Mouse (Mus musculus): Measurements from ENCODE around the gene Stfa3. TPM values are rescaled to one million over a fixed set of nuclear protein-coding genes. Genes with fewer than 3 reads are reported as not detected.
"Not testable (repeated sequence)": the region's sequence is repeated elsewhere in the genome, so short reads cannot be mapped to it uniquely, and the experiment has no call there.

The Stfa3 gene
- polyA plus RNA-seq, 1 experiment from 2014 or later = not detected

DNA sequence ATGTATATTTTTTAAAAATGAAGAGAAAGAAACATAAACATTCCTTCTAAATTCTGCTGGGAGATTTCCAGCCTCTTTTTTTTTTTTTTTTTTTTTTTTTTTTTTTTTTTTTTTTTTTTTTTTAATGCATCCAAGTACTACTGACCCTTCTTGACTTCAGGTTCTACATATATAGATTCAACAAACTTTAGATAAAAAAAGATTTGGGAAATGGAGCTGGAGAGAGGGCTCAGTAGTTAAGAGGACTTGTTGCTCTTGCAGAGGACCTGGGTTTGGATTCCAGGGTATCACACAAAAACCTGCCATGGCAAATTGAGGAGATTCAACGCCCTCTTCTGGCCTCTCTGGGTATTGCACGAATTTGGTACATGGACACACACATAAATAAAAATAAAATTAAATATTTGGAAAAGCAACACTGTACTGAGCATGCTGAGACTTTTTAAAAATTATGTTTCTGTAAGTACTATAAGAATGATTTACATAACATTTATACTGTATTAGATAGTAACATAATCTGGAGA is 14.8 kb upstream of the Stfa3 start:
- Histone ChIP-seq H3K4me1 (ENCODE audit: control insufficient read depth, insufficient read depth, low read length) (no peaks in the 10 kb centered on the region), H3K9ac (ENCODE audit: low read length) (no peak overlapping the region), H3K27ac (replicated peaks; ENCODE audit: low read depth, low read length) (no peak overlapping the region), H3K9me3 (ENCODE audit: control insufficient read depth, low read length) (no peaks in the 10 kb centered on the region), H3K4me2 (ENCODE audit: low read depth, severe bottlenecking) (no peak overlapping the region), H3K4me3 (ENCODE audit: low read depth, low read length) (no peak overlapping the region), H3K36me3 (ENCODE audit: control insufficient read depth, insufficient read depth, low read length) (no peaks in the 10 kb centered on the region), H3K27me3 (ENCODE audit: control insufficient read depth, insufficient read depth, low read length) (no peaks in the 10 kb centered on the region)
- DNase-seq (ENCODE audit: low spot score) (peak; percentile 64), ATAC-seq (ENCODE audit: insufficient number of reproducible peaks, low FRiP score, low TSS enrichment, low read depth) (no peak)
- WGBS = 6% methylated on average over 2 of the region's 2 CpGs

- ATAC-seq (ENCODE audit: insufficient number of reproducible peaks, low FRiP score, low TSS enrichment, low read depth) = no peak
- 88% methylated on average over 9 of the region's 9 CpGs for WGBS
- H3K4me1 ChIP-seq (ENCODE audit: control insufficient read depth, insufficient read depth, low read length) = no peaks in the 10 kb centered on the region
These were observed 14.2 kb upstream of the Stfa3 start for GRCm38 (mm10) chr16:36469367-36469766.

GRCm38 (mm10) chr16:36468862-36469261 is 13.7 kb upstream of the Stfa3 start:
- 70% methylated on average over 4 of the region's 4 CpGs for WGBS
- no peak overlapping the region for H3K4me2 ChIP-seq (ENCODE audit: low read depth, severe bottlenecking)
- H3K27me3 ChIP-seq (ENCODE audit: control insufficient read depth, insufficient read depth, low read length) = no peaks in the 10 kb centered on the region
- ATAC-seq (ENCODE audit: insufficient number of reproducible peaks, low FRiP score, low TSS enrichment, low read depth) (no peak), DNase-seq (ENCODE audit: low spot score) (no peak)
- H3K4me1 ChIP-seq (ENCODE audit: control insufficient read depth, insufficient read depth, low read length) = no peaks in the 10 kb centered on the region
- no peak overlapping the region for H3K9ac ChIP-seq (ENCODE audit: low read length)
- H3K9me3 ChIP-seq (ENCODE audit: control insufficient read depth, low read length) = no peaks in the 10 kb centered on the region
- H3K27ac ChIP-seq (replicated peaks; ENCODE audit: low read depth, low read length) = no peak overlapping the region
- no peak overlapping the region for H3K4me3 ChIP-seq (ENCODE audit: low read depth, low read length)
- no peaks in the 10 kb centered on the region for H3K36me3 ChIP-seq (ENCODE audit: control insufficient read depth, insufficient read depth, low read length)

More at GRCm38 (mm10) chr16:36469367-36469766, 14.2 kb upstream of the Stfa3 start:
- no peaks in the 10 kb centered on the region for H3K27me3 ChIP-seq (ENCODE audit: control insufficient read depth, insufficient read depth, low read length)
- H3K27ac ChIP-seq (replicated peaks; ENCODE audit: low read depth, low read length) = no peak overlapping the region
- H3K36me3 ChIP-seq (ENCODE audit: control insufficient read depth, insufficient read depth, low read length) = no peaks in the 10 kb centered on the region
- H3K9ac ChIP-seq (ENCODE audit: low read length) = no peak overlapping the region
- no peak for DNase-seq (ENCODE audit: low spot score)
- H3K9me3 ChIP-seq (ENCODE audit: control insufficient read depth, low read length) = no peaks in the 10 kb centered on the region
- no peak overlapping the region for H3K4me2 ChIP-seq (ENCODE audit: low read depth, severe bottlenecking)
- H3K4me3 ChIP-seq (ENCODE audit: low read depth, low read length) = no peak overlapping the region

DNA sequence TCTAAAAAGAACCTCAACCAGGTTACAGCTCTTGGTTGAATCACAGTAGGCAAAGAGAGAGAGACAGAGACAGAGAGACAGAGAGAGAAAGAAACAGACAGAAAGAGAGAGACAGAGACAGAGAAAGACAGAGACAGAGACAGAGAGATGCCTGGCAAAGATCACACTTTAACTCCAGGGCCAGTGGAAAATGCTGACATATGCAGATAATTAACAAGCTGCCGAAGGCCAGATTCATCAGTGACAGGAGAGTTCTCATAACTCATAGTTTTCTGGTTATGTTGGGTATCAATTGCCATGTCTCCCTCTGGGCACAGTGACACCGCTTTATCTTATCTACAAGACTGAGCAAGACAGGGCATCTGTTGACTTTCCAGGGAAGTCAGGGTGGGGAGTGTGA is 12.7 kb upstream of the Stfa3 start:
- Histone ChIP-seq H3K4me2 (ENCODE audit: low read depth, severe bottlenecking) (no peak overlapping the region), H3K4me1 (ENCODE audit: control insufficient read depth, insufficient read depth, low read length) (no peaks in the 10 kb centered on the region), H3K27me3 (ENCODE audit: control insufficient read depth, insufficient read depth, low read length) (no peaks in the 10 kb centered on the region), H3K9me3 (ENCODE audit: control insufficient read depth, low read length) (no peaks in the 10 kb centered on the region), H3K9ac (ENCODE audit: low read length) (no peak overlapping the region), H3K36me3 (ENCODE audit: control insufficient read depth, insufficient read depth, low read length) (no peaks in the 10 kb centered on the region), H3K27ac (replicated peaks; ENCODE audit: low read depth, low read length) (no peak overlapping the region), H3K4me3 (ENCODE audit: low read depth, low read length) (no peak overlapping the region)
- ATAC-seq (ENCODE audit: insufficient number of reproducible peaks, low FRiP score, low TSS enrichment, low read depth) (no peak), DNase-seq (ENCODE audit: low spot score) (no peak)
- WGBS = 76% methylated on average over 2 of the region's 2 CpGs

GRCm38 (mm10) chr16:36465436-36465835 is 10.2 kb upstream of the Stfa3 start:
- Histone ChIP-seq H3K9ac (ENCODE audit: low read length) (no peak overlapping the region), H3K4me3 (ENCODE audit: low read depth, low read length) (no peak overlapping the region), H3K27ac (replicated peaks; ENCODE audit: low read depth, low read length) (no peak overlapping the region), H3K4me1 (ENCODE audit: control insufficient read depth, insufficient read depth, low read length) (no peaks in the 10 kb centered on the region), H3K36me3 (ENCODE audit: control insufficient read depth, insufficient read depth, low read length) (no peaks in the 10 kb centered on the region), H3K27me3 (ENCODE audit: control insufficient read depth, insufficient read depth, low read length) (no peaks in the 10 kb centered on the region), H3K9me3 (ENCODE audit: control insufficient read depth, low read length) (no peaks in the 10 kb centered on the region), H3K4me2 (ENCODE audit: low read depth, severe bottlenecking) (no peak overlapping the region)
- DNase-seq (ENCODE audit: low spot score) = no peak
- no peak for ATAC-seq (ENCODE audit: insufficient number of reproducible peaks, low FRiP score, low TSS enrichment, low read depth)
- 83% methylated on average over 3 of the region's 3 CpGs for WGBS

- no peak overlapping the region for H3K4me2 ChIP-seq (ENCODE audit: low read depth, severe bottlenecking)
- H3K27me3 ChIP-seq (ENCODE audit: control insufficient read depth, insufficient read depth, low read length) = no peaks in the 10 kb centered on the region
- H3K9ac ChIP-seq (ENCODE audit: low read length) = no peak overlapping the region
- H3K9me3 ChIP-seq (ENCODE audit: control insufficient read depth, low read length) = no peaks in the 10 kb centered on the region
- H3K4me3 ChIP-seq (ENCODE audit: low read depth, low read length) = no peak overlapping the region
- H3K36me3 ChIP-seq (ENCODE audit: control insufficient read depth, insufficient read depth, low read length) = no peaks in the 10 kb centered on the region
- no peak overlapping the region for H3K27ac ChIP-seq (replicated peaks; ENCODE audit: low read depth, low read length)
- WGBS = 84% methylated on average over 4 of the region's 4 CpGs
- ATAC-seq (ENCODE audit: insufficient number of reproducible peaks, low FRiP score, low TSS enrichment, low read depth) (no peak), DNase-seq (ENCODE audit: low spot score) (peak; percentile 1)
- no peaks in the 10 kb centered on the region for H3K4me1 ChIP-seq (ENCODE audit: control insufficient read depth, insufficient read depth, low read length)
These were observed 8.9 kb upstream of the Stfa3 start for GRCm38 (mm10) chr16:36464076-36464475.

GRCm38 (mm10) chr16:36460426-36460825 is 5.2 kb upstream of the Stfa3 start:
- 49% methylated on average over 2 of the region's 2 CpGs for WGBS
- no peak for ATAC-seq (ENCODE audit: insufficient number of reproducible peaks, low FRiP score, low TSS enrichment, low read depth)
- no peak overlapping the region for H3K27ac ChIP-seq (replicated peaks; ENCODE audit: low read depth, low read length)

GRCm38 (mm10) chr16:36420979-36421378 is 34.2 kb downstream of the Stfa3 start:
- ATAC-seq (ENCODE audit: insufficient number of reproducible peaks, low FRiP score, low TSS enrichment, low read depth); H3K27me3 ChIP-seq (ENCODE audit: control insufficient read depth, insufficient read depth, low read length); H3K9ac ChIP-seq (ENCODE audit: low read length); H3K36me3 ChIP-seq (ENCODE audit: control insufficient read depth, insufficient read depth, low read length); H3K27ac ChIP-seq (replicated peaks; ENCODE audit: low read depth, low read length); DNase-seq (ENCODE audit: low spot score); H3K4me1 ChIP-seq (ENCODE audit: control insufficient read depth, insufficient read depth, low read length); H3K9me3 ChIP-seq (ENCODE audit: control insufficient read depth, low read length); H3K4me2 ChIP-seq (ENCODE audit: low read depth, severe bottlenecking); H3K4me3 ChIP-seq (ENCODE audit: low read depth, low read length): not testable (repeated sequence)
- 79% methylated on average over 1 of the region's 1 CpGs for WGBS

More at GRCm38 (mm10) chr16:36460426-36460825, 5.2 kb upstream of the Stfa3 start:
- no peaks in the 10 kb centered on the region for H3K9me3 ChIP-seq (ENCODE audit: control insufficient read depth, low read length)
- DNase-seq (ENCODE audit: low spot score) = peak; percentile 3
- H3K27me3 ChIP-seq (ENCODE audit: control insufficient read depth, insufficient read depth, low read length) = no peaks in the 10 kb centered on the region
- no peaks in the 10 kb centered on the region for H3K36me3 ChIP-seq (ENCODE audit: control insufficient read depth, insufficient read depth, low read length)
- no peaks in the 10 kb centered on the region for H3K4me1 ChIP-seq (ENCODE audit: control insufficient read depth, insufficient read depth, low read length)
- H3K4me2 ChIP-seq (ENCODE audit: low read depth, severe bottlenecking) = no peak overlapping the region
- H3K9ac ChIP-seq (ENCODE audit: low read length) = no peak overlapping the region
- H3K4me3 ChIP-seq (ENCODE audit: low read depth, low read length) = no peak overlapping the region

GRCm38 (mm10) chr16:36408357-36408756 is 46.8 kb downstream of the Stfa3 start, which contains the start of gene Stfa2:
Gene Stfa2 (minus strand): TSS chr16:36408457.
- Histone ChIP-seq H3K9me3 (ENCODE audit: control insufficient read depth, low read length) (no peaks in the 10 kb centered on the region), H3K4me2 (ENCODE audit: low read depth, severe bottlenecking) (no peak within 1 kb of the TSS), H3K4me1 (ENCODE audit: control insufficient read depth, insufficient read depth, low read length) (no peaks in the 10 kb centered on the region), H3K36me3 (ENCODE audit: control insufficient read depth, insufficient read depth, low read length) (no peaks in the 10 kb centered on the region), H3K27me3 (ENCODE audit: control insufficient read depth, insufficient read depth, low read length) (no peaks in the 10 kb centered on the region), H3K27ac (replicated peaks; ENCODE audit: low read depth, low read length) (no peak within 1 kb of the TSS), H3K4me3 (ENCODE audit: low read depth, low read length) (no peak within 1 kb of the TSS), H3K9ac (ENCODE audit: low read length) (no peak within 1 kb of the TSS)
- ATAC-seq (ENCODE audit: insufficient number of reproducible peaks, low FRiP score, low TSS enrichment, low read depth) (no peak), DNase-seq (ENCODE audit: low spot score) (no peak)

All from limb, embryonic 11.5 days (tissue).